Mouse (Mus musculus) MEL (cell line): Measurements from ENCODE around the gene Ksr1. TPM values are rescaled to one million over a fixed set of nuclear protein-coding genes. Genes with fewer than 3 reads are reported as not detected.

Source experiments
- DNase-seq: peaks from one replicate; pipeline ENCODE4 v3.0.0; 2011; ENCODE audit warnings: low read depth, low spot score
- H3K27ac ChIP-seq: 2 replicates; pipeline ENCODE4 v1.5.1; 2012; ENCODE audit warnings: low read depth, mild to moderate bottlenecking, control low read depth, low read length, moderate library complexity; ENCODE audit not compliant: control insufficient read depth
- H3K27me3 ChIP-seq, 2 experiments: fragments of 150-350 bp in 1 of 2; sonication (generic) in 1 of 2; 2 replicates each; pipeline ENCODE4 v1.6.1; 2012; ENCODE audit warnings: low read length in 2 of 2, mild to moderate bottlenecking in 2 of 2, improper control_type of control experiment in 1 of 2, moderate library complexity in 1 of 2; ENCODE audit not compliant: insufficient read depth in 2 of 2, control insufficient read depth in 1 of 2
- H3K36me3 ChIP-seq, 2 experiments: 2 replicates each; pipeline ENCODE4 v1.6.1; 2012 to 2014; ENCODE audit warnings: low read length in 2 of 2, improper control_type of control experiment in 1 of 2, inconsistent platforms in 1 of 2, mild to moderate bottlenecking in 1 of 2; ENCODE audit not compliant: insufficient read depth in 2 of 2, control insufficient read depth in 1 of 2
- H3K4me1 ChIP-seq, 2 experiments: fragments of 150-350 bp in 1 of 2; sonication (generic) in 1 of 2; 2 replicates each; pipeline ENCODE4 v1.6.1; 2012; ENCODE audit warnings: low read length in 2 of 2, improper control_type of control experiment in 1 of 2, mild to moderate bottlenecking in 1 of 2; ENCODE audit not compliant: insufficient read depth in 2 of 2, control insufficient read depth in 1 of 2
- H3K4me3 ChIP-seq, 2 experiments: fragments of 150-350 bp in 1 of 2; sonication (generic) in 1 of 2; 2 replicates each; pipeline ENCODE4 v1.5.1; 2012; ENCODE audit warnings: low read depth in 2 of 2, low read length in 2 of 2, mild to moderate bottlenecking in 2 of 2, moderate library complexity in 2 of 2, control low read depth in 1 of 2, improper control_type of control experiment in 1 of 2; ENCODE audit not compliant: control insufficient read depth in 1 of 2, insufficient read depth in 1 of 2
- H3K79me2 ChIP-seq: 2 replicates; pipeline ENCODE4 v1.6.1; 2012; ENCODE audit warnings: mild to moderate bottlenecking, low read length, moderate library complexity; ENCODE audit not compliant: control insufficient read depth, poor library complexity, insufficient read depth
- H3K9ac ChIP-seq: 2 replicates; pipeline ENCODE4 v1.6.1; 2012; ENCODE audit warnings: low read depth, mild to moderate bottlenecking, control low read depth, low read length, moderate library complexity; ENCODE audit not compliant: control insufficient read depth, poor library complexity, severe bottlenecking
- H3K9me3 ChIP-seq: fragments of 150-350 bp; sonication (generic); replicated peaks from 2 replicates; pipeline ENCODE4 v1.6.1; 2012; ENCODE audit warnings: mild to moderate bottlenecking, low read length, improper control_type of control experiment, moderate library complexity; ENCODE audit not compliant: insufficient read depth
- CTCF ChIP-seq, 3 experiments: IDR thresholded peaks in 2 of 3; conservative IDR thresholded peaks in 1 of 3; 2 replicates each; pipeline ENCODE4 v1.5.1; 2011 to 2012; ENCODE audit warnings: low read length in 3 of 3, low read depth in 2 of 3, mild to moderate bottlenecking in 2 of 3, improper control_type of control experiment in 1 of 3, inconsistent platforms in 1 of 3, mixed read lengths in 1 of 3, moderate library complexity in 1 of 3; ENCODE audit not compliant: control insufficient read depth in 1 of 3, insufficient read depth in 1 of 3, poor library complexity in 1 of 3, severe bottlenecking in 1 of 3
- EP300 ChIP-seq, 2 experiments: IDR thresholded peaks; 2 replicates each; pipeline ENCODE4 v1.6.1; 2011; ENCODE audit warnings: improper control_type of control experiment in 2 of 2, low read length in 2 of 2, low read depth in 1 of 2, mild to moderate bottlenecking in 1 of 2
- ETS1 ChIP-seq: IDR thresholded peaks from 2 replicates; pipeline ENCODE4 v1.6.1; 2012; ENCODE audit warnings: low read depth, mild to moderate bottlenecking, inconsistent platforms, low read length, improper control_type of control experiment, moderate library complexity
- GATA1 ChIP-seq: IDR thresholded peaks from 2 replicates; pipeline ENCODE4 v1.6.1; 2011; ENCODE audit warnings: low read depth, low read length, improper control_type of control experiment
- HCFC1 ChIP-seq: IDR thresholded peaks from 2 replicates; pipeline ENCODE4 v1.6.1; 2012; ENCODE audit warnings: low read depth, mild to moderate bottlenecking, inconsistent platforms, low read length, improper control_type of control experiment, moderate library complexity
- KAT2A ChIP-seq: conservative IDR thresholded peaks from 2 replicates; pipeline ENCODE4 v1.6.1; 2012; ENCODE audit warnings: low read depth, low read length, improper control_type of control experiment, inconsistent platforms
- MAZ ChIP-seq: IDR thresholded peaks from 2 replicates; pipeline ENCODE4 v1.6.1; 2012; ENCODE audit warnings: low read depth, mild to moderate bottlenecking, inconsistent platforms, low read length, improper control_type of control experiment
- MXI1 ChIP-seq: IDR thresholded peaks from 2 replicates; pipeline ENCODE4 v1.6.1; 2011; ENCODE audit warnings: mild to moderate bottlenecking, low read depth, low read length, improper control_type of control experiment
- MYC ChIP-seq: IDR thresholded peaks from 2 replicates; pipeline ENCODE4 v1.6.1; 2011; ENCODE audit warnings: low read depth, mild to moderate bottlenecking, low read length, improper control_type of control experiment, moderate library complexity
- NELFE ChIP-seq: IDR thresholded peaks from 2 replicates; pipeline ENCODE4 v1.6.1; 2011; ENCODE audit warnings: low read depth, low read length, improper control_type of control experiment
- NRF1 ChIP-seq: IDR thresholded peaks from 2 replicates; pipeline ENCODE4 v1.6.1; 2014; ENCODE audit warnings: low read depth, mild to moderate bottlenecking, inconsistent platforms, low read length, improper control_type of control experiment, moderate library complexity; ENCODE audit not compliant: poor library complexity, insufficient read depth, severe bottlenecking
- POLR2A ChIP-seq, 2 experiments: IDR thresholded peaks; 2 replicates each; pipeline ENCODE4 v1.6.1; 2011 to 2012; ENCODE audit warnings: low read length in 2 of 2, mild to moderate bottlenecking in 2 of 2, control low read depth in 1 of 2, improper control_type of control experiment in 1 of 2, low read depth in 1 of 2, moderate library complexity in 1 of 2; ENCODE audit not compliant: control insufficient read depth in 1 of 2, insufficient read depth in 1 of 2, poor library complexity in 1 of 2
- POLR2AphosphoS2 ChIP-seq: IDR thresholded peaks from 2 replicates; pipeline ENCODE4 v1.6.1; 2011; ENCODE audit warnings: low read length, improper control_type of control experiment
- SIN3A ChIP-seq: IDR thresholded peaks from 2 replicates; pipeline ENCODE4 v1.6.1; 2012; ENCODE audit warnings: low read length, improper control_type of control experiment, inconsistent platforms
- SMC3 ChIP-seq: IDR thresholded peaks from 2 replicates; pipeline ENCODE4 v1.6.1; 2011; ENCODE audit warnings: low read depth, low read length, improper control_type of control experiment
- TAL1 ChIP-seq: IDR thresholded peaks from 2 replicates; pipeline ENCODE4 v1.6.1; 2012; ENCODE audit warnings: mild to moderate bottlenecking, inconsistent platforms, low read length, moderate library complexity, mixed read lengths
- ZC3H11A ChIP-seq: IDR thresholded peaks from 2 replicates; pipeline ENCODE4 v1.6.1; 2012; ENCODE audit warnings: low read depth, mild to moderate bottlenecking, inconsistent platforms, low read length, improper control_type of control experiment
- polyA plus RNA-seq, 2 experiments: library from polyadenylated mRNA; stranded (reverse) in 1 of 2; unstranded in 1 of 2; fragments of >175 nt in 1 of 2; fragments of >200 nt in 1 of 2; gene quantifications; 2 replicates each; pipeline versions ENCODE4 v1.2.1 to v1.2.4; 2012; ENCODE audit warnings: low replicate concordance in 2 of 2, low read depth in 1 of 2; ENCODE audit not compliant: insufficient read length in 2 of 2, insufficient read depth in 1 of 2, missing spikeins in 1 of 2
- total RNA-seq: library from RNA; depleted of rRNA; stranded (reverse); fragments of 300-350 nt; gene quantifications from 2 replicates; pipeline ENCODE4 v1.2.3, GENCODE M21; 2012

Ksr1 gene
- total and polyA plus RNA-seq, 3 experiments, result 9.7 to 18.4 TPM; not detected in 1

GRCm38 (mm10) chr11:79142381-79142780 is 3.8 kb downstream of the Ksr1 start:
- Histone ChIP-seq H3K36me3 (peaks cover 0 to 21% of the 10 kb centered on the region in 2 experiments; a peak in 2 of 4 replicates), H3K9me3 (no peaks in the 10 kb centered on the region), H3K27ac (no peak overlapping the region), H3K27me3 (no peaks in the 10 kb centered on the region), H3K4me1 (peaks cover 15 to 39% of the 10 kb centered on the region in 2 experiments), H3K4me3 (no peak overlapping the region), H3K79me2 (peaks cover 35% of the 10 kb centered on the region), H3K9ac (no peak overlapping the region)
- no peak for DNase-seq
- TF ChIP-seq CTCF (IDR thresholded peaks at IDR 0.05 in 2 of 3, conservative IDR thresholded peaks at IDR 0.05 in 1 of 3; ENCODE audit: control insufficient read depth in 1 of 3, insufficient read depth in 1 of 3, low read depth in 2 of 3, low read length in 3 of 3, poor library complexity in 1 of 3, severe bottlenecking in 1 of 3) (no peak), NELFE (no peak), ETS1 (0 out of 2 replicates have a peak, but pooled peaks have one; percentile 8)

GRCm38 (mm10) chr11:79141235-79142109 is 4.7 kb downstream of the Ksr1 start:
- Histone ChIP-seq H3K4me1 (peaks cover 15 to 34% of the 10 kb centered on the region in 2 experiments), H3K9me3 (no peaks in the 10 kb centered on the region), H3K4me3 (peak overlapping the region; percentile 28 to 31), H3K79me2 (peaks cover 35% of the 10 kb centered on the region), H3K27ac (peak overlapping the region; percentile 28), H3K36me3 (peaks cover 0 to 18% of the 10 kb centered on the region in 2 experiments; a peak in 2 of 4 replicates), H3K9ac (peak overlapping the region; percentile 32), H3K27me3 (no peaks in the 10 kb centered on the region)
- 0 out of 2 replicates have a peak, but pooled peaks have one; percentile 2 for TF ChIP-seq SIN3A
- TF ChIP-seq GATA1, result peak; percentile 31; the same call in 1 of the 2 replicates
- TF ChIP-seq CTCF (IDR thresholded peaks at IDR 0.05 in 2 of 3, conservative IDR thresholded peaks at IDR 0.05 in 1 of 3; ENCODE audit: control insufficient read depth in 1 of 3, insufficient read depth in 1 of 3, low read depth in 2 of 3, low read length in 3 of 3, poor library complexity in 1 of 3, severe bottlenecking in 1 of 3), result no peak
- TF ChIP-seq HCFC1, result 0 out of 2 replicates have a peak, but pooled peaks have one; percentile 22
- no peak for TF ChIP-seq POLR2A (IDR thresholded peaks at IDR 0.05; ENCODE audit: control insufficient read depth in 1 of 2, insufficient read depth in 1 of 2, low read depth in 1 of 2, low read length in 2 of 2, poor library complexity in 1 of 2)
- TF ChIP-seq EP300 (IDR thresholded peaks at IDR 0.05; ENCODE audit: low read depth in 1 of 2, low read length in 2 of 2), result peak in 1 of 2 experiments; percentile 25; a peak in 3 of 4 replicates
- DNase-seq, result peak; percentile 84

- peaks cover 15 to 34% of the 10 kb centered on the region in 2 experiments for H3K4me1 ChIP-seq
- TF ChIP-seq KAT2A (no peak), MAZ (no peak), EP300 (IDR thresholded peaks at IDR 0.05; ENCODE audit: low read depth in 1 of 2, low read length in 2 of 2) (no peak), ETS1 (no peak), ZC3H11A (no peak), NRF1 (no peak), HCFC1 (no peak), SIN3A (no peak), SMC3 (no peak), MXI1 (no peak), TAL1 (no peak), MYC (no peak), POLR2AphosphoS2 (no peak)
- TF ChIP-seq, all 39 proteins: peak for 0
- Histone ChIP-seq H3K36me3 (peaks cover 0 to 18% of the 10 kb centered on the region in 2 experiments; a peak in 2 of 4 replicates), H3K27me3 (no peaks in the 10 kb centered on the region), H3K9ac (no peak overlapping the region), H3K79me2 (peaks cover 27% of the 10 kb centered on the region; the same call in 1 of the 2 replicates), H3K9me3 (no peaks in the 10 kb centered on the region), H3K27ac (no peak overlapping the region), H3K4me3 (no peak overlapping the region)
- DNase-seq, result no peak
These were observed 5.7 kb downstream of the Ksr1 start for GRCm38 (mm10) chr11:79140511-79140888.
